ENCODE assay signal across 16 mouse cellular contexts in genomic region chr2:22627819-22628432, GRCm38 (mm10). TPM values are rescaled to one million over a fixed set of nuclear protein-coding genes. Genes with fewer than 3 reads are reported as not detected.
A peak's percentile ranks its signal among the peaks of the same experiment; 100 is the strongest.
DNase-seq lines count a peak whose midpoint lies in the region; ATAC-seq and TF ChIP-seq lines count a peak whose summit lies in the region.
"Had no signal": no experiment of that assay in that cellular context is flagged by ENCODE, and none has a peak within 500 bp of the region (broad histone marks: within the 10 kb centered on the region; RNA-seq: fewer than 3 reads in every experiment).

No protein-coding gene starts in this region.

- peaks cover 48% of the 10 kb centered on the region for H3K27me3 ChIP-seq in midbrain, embryonic 11.5 days (ENCODE audit: control insufficient read depth, insufficient read depth, low read length)
- peaks cover 66% of the 10 kb centered on the region for H3K27me3 ChIP-seq in midbrain, embryonic 10.5 days (ENCODE audit: low read depth, poor library complexity, severe bottlenecking)
- H3K27me3 ChIP-seq in forebrain, postnatal 0 days (ENCODE audit: insufficient read depth, low read length): peaks cover 4% of the 10 kb centered on the region; the same call in 1 of the 2 replicates

- no peaks in the 10 kb centered on the region for H3K9me3 ChIP-seq in midbrain, embryonic 11.5 days (ENCODE audit: control insufficient read depth, low read length)
- H3K9me3 ChIP-seq in midbrain, embryonic 10.5 days (replicated peaks): no peaks in the 10 kb centered on the region
- H3K9me3 ChIP-seq in forebrain, postnatal 0 days (ENCODE audit: low read length): no peaks in the 10 kb centered on the region
- H3K9me3 ChIP-seq: limb, embryonic 15.5 days had no signal

- H3K4me2 ChIP-seq in midbrain, embryonic 11.5 days: no peak overlapping the region
- H3K4me2 ChIP-seq in forebrain, postnatal 0 days (ENCODE audit: low read depth): peak overlapping the region; percentile 73
- H3K4me2 ChIP-seq: limb, embryonic 15.5 days had no signal

- peak; percentile 51 for ATAC-seq in midbrain, embryonic 11.5 days (ENCODE audit: low FRiP score)
- no peak for ATAC-seq in forebrain, postnatal 0 days
- peak; percentile 82 for ATAC-seq in megakaryocyte-erythroid progenitor cell, adult 5-6 weeks (replicated peaks; ENCODE audit: low FRiP score, low TSS enrichment, poor library complexity, severe bottlenecking)

- 0 out of 2 replicates have a peak overlapping the region, but pooled peaks have one; percentile 30 for H3K27ac ChIP-seq in midbrain, embryonic 11.5 days (ENCODE audit: low read depth, low read length)
- no peak overlapping the region for H3K27ac ChIP-seq in midbrain, embryonic 10.5 days (replicated peaks)
- peak overlapping the region; percentile 94 for H3K27ac ChIP-seq in forebrain, postnatal 0 days (ENCODE audit: low read depth, low read length)
- H3K27ac ChIP-seq in olfactory bulb, adult 2 months (ENCODE audit: insufficient read depth, low read depth, low read length): no peak overlapping the region
- H3K27ac ChIP-seq: limb, embryonic 15.5 days had no signal

- TF ChIP-seq POLR2A in olfactory bulb, adult 2 months (IDR thresholded peaks at IDR 0.05; ENCODE audit: insufficient read depth, low read depth, low read length): no peak
- no peak for TF ChIP-seq POLR2A in lung, adult 2 months (IDR thresholded peaks at IDR 0.05; ENCODE audit: borderline replicate concordance, extremely low read depth, low read depth, low read length)

- no peak overlapping the region for H3K9ac ChIP-seq in midbrain, embryonic 11.5 days (ENCODE audit: low read length)
- H3K9ac ChIP-seq in forebrain, postnatal 0 days: peak overlapping the region; percentile 69
- H3K9ac ChIP-seq: limb, embryonic 15.5 days had no signal

- no peak for TF ChIP-seq CTCF in forebrain, postnatal 0 days (IDR thresholded peaks at IDR 0.05; ENCODE audit: low read depth)
- TF ChIP-seq CTCF in olfactory bulb, adult 2 months (IDR thresholded peaks at IDR 0.05; ENCODE audit: insufficient read depth, low read depth, low read length): no peak
- no peak for TF ChIP-seq CTCF in lung, adult 2 months (IDR thresholded peaks at IDR 0.05; ENCODE audit: insufficient read depth, low read length)

- H3K4me3 ChIP-seq in midbrain, embryonic 11.5 days (ENCODE audit: low read depth, low read length): no peak overlapping the region
- no peak overlapping the region for H3K4me3 ChIP-seq in midbrain, embryonic 10.5 days
- peak overlapping the region; percentile 50 for H3K4me3 ChIP-seq in forebrain, postnatal 0 days (ENCODE audit: low read depth, low read length)
- H3K4me3 ChIP-seq in olfactory bulb, adult 2 months (ENCODE audit: insufficient read depth, low read depth, low read length): peak overlapping the region; percentile 14; the same call in 1 of the 2 replicates
- no peak overlapping the region for H3K4me3 ChIP-seq in lung, adult 2 months (replicated peaks; ENCODE audit: extremely low read depth, low read depth, low read length)
- H3K4me3 ChIP-seq: limb, embryonic 15.5 days had no signal

- 25% methylated on average over 5 of the region's 5 CpGs for WGBS in midbrain, embryonic 11.5 days
- WGBS in midbrain, embryonic 10.5 days: 34% methylated on average over 5 of the region's 5 CpGs
- WGBS in forebrain, postnatal 0 days: 28% methylated on average over 5 of the region's 5 CpGs
- 25% methylated on average over 5 of the region's 5 CpGs for WGBS in olfactory bulb, adult 2 months
- WGBS in lung, adult 2 months: 32% methylated on average over 5 of the region's 5 CpGs

- no peaks in the 10 kb centered on the region for H3K36me3 ChIP-seq in midbrain, embryonic 11.5 days (ENCODE audit: control insufficient read depth, insufficient read depth, low read length)
- H3K36me3 ChIP-seq in midbrain, embryonic 10.5 days: no peaks in the 10 kb centered on the region
- H3K36me3 ChIP-seq in forebrain, postnatal 0 days (ENCODE audit: insufficient read depth): 0 out of 2 replicates have a peak, but pooled peaks cover 5% of the 10 kb centered on the region
- H3K36me3 ChIP-seq: limb, embryonic 15.5 days had no signal

- DNase-seq in midbrain, embryonic 11.5 days (ENCODE audit: low spot score, missing footprints): no peak
- no peak for DNase-seq in midbrain, embryonic 10.5 days (ENCODE audit: low spot score)
- no peak for DNase-seq in forebrain, postnatal 0 days
- DNase-seq in lung, adult 2 months: no peak
- no peak for DNase-seq in spleen, postnatal 4 days (ENCODE audit: low spot score in 2 of 2)
- no peak for DNase-seq in cerebellum, adult 18-20 months
- DNase-seq: gastrocnemius, postnatal 25 days; kidney, postnatal 25 days; lung, postnatal 4 days; thymus, postnatal 25 days had no signal

- H3K4me1 ChIP-seq in midbrain, embryonic 11.5 days (ENCODE audit: control insufficient read depth, insufficient read depth, low read length): peaks cover 9% of the 10 kb centered on the region
- peaks cover 13% of the 10 kb centered on the region for H3K4me1 ChIP-seq in midbrain, embryonic 10.5 days
- 0 out of 2 replicates have a peak, but pooled peaks cover 3% of the 10 kb centered on the region for H3K4me1 ChIP-seq in forebrain, postnatal 0 days (ENCODE audit: insufficient read depth)
- H3K4me1 ChIP-seq in olfactory bulb, adult 2 months (ENCODE audit: control insufficient read depth, insufficient read depth, low read length): no peaks in the 10 kb centered on the region
- H3K4me1 ChIP-seq in lung, adult 2 months (ENCODE audit: control insufficient read depth, insufficient read depth, low read length): no peaks in the 10 kb centered on the region

RNA-seq across cellular contexts. Expression of gene Gad2, which starts 5.9 kb away (rescaled TPM):
- polyA plus RNA-seq in midbrain, embryonic 11.5 days (2014; fragmentation: Nextera tagmentation; extraction: Ambion mirVana): 15.1 and 24.0 TPM in 2 replicates
- 4.0 and 13.4 TPM in 2 replicates for polyA plus RNA-seq in midbrain, embryonic 10.5 days (2016; fragmentation: Nextera tagmentation; extraction: Ambion mirVana)
- 41.6 and 50.7 TPM in 2 replicates for total RNA-seq in forebrain, postnatal 0 days (2014; rRNA removed)
- 34.6 and 50.5 TPM in 2 replicates for polyA plus RNA-seq in forebrain, postnatal 0 days (2015; fragmentation: Nextera tagmentation; extraction: Ambion mirVana)
- not detected in 2 replicates for total RNA-seq in megakaryocyte-erythroid progenitor cell, adult 5-6 weeks (2014; fragmentation: Nextera tagmentation)
- total RNA-seq in megakaryocyte-erythroid progenitor cell, adult 5-6 weeks (2017): not detected in 2 replicates
- 106 and 189 TPM in 2 replicates for polyA plus RNA-seq in olfactory bulb, adult 2 months (2012; ENCODE audit: insufficient read depth, insufficient read length, low replicate concordance, missing spikeins)
- polyA plus RNA-seq in lung, adult 2 months (2012; rRNA removed): not detected in 2 replicates
- total RNA-seq: gastrocnemius, postnatal 25 days; neutrophil, adult 5-6 weeks had no signal
- polyA plus RNA-seq: intestine, embryonic 14.5 days; stomach, embryonic 14.5 days had no signal

Comparison
In these comparisons a context has a peak if more than half of its experiments do, and no peak if none do; other contexts are left out.
1. H3K27ac ChIP-seq: peak in midbrain, embryonic 11.5 days (single experiment) and forebrain, postnatal 0 days (single experiment); none in midbrain, embryonic 10.5 days (single experiment) and olfactory bulb, adult 2 months (single experiment).
2. H3K4me3 ChIP-seq: peak in forebrain, postnatal 0 days (single experiment) and olfactory bulb, adult 2 months (single experiment); none in midbrain, embryonic 11.5 days (single experiment), midbrain, embryonic 10.5 days (single experiment) and lung, adult 2 months (single experiment).